Mouse (Mus musculus) CD4-positive helper T cell, adult 2 months (primary cell): Measurements from ENCODE around the gene Ctf1.
"Not testable (repeated sequence)": the region's sequence is repeated elsewhere in the genome, so short reads cannot be mapped to it uniquely, and the experiment has no call there.

Source experiments
- DNase-seq: peaks from one replicate; pipeline ENCODE4 v3.0.0-alpha.2; 2012; ENCODE audit warnings: low read depth, missing footprints, low spot score

Gene Ctf1

DNA sequence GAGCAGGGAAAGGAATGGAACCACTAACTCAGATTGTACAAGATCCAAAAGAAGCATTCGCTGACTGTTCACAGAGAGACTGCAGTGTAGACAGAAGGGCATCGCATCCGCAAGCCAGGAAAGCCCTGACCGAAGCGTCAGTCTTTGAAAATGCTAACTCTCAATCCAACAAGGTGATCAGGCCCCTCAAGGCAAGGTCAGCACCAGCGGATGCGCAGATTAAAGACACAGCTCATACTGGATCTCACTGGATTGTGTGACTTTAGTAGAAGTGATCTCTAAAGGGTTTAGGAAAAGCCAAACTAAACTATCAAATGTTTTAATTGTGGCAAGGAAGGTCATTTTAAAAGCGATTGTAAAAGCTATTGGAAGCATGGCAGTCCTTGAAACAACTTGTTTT is 19.2 kb upstream of the Ctf1 start:
- no peak for DNase-seq

DNA sequence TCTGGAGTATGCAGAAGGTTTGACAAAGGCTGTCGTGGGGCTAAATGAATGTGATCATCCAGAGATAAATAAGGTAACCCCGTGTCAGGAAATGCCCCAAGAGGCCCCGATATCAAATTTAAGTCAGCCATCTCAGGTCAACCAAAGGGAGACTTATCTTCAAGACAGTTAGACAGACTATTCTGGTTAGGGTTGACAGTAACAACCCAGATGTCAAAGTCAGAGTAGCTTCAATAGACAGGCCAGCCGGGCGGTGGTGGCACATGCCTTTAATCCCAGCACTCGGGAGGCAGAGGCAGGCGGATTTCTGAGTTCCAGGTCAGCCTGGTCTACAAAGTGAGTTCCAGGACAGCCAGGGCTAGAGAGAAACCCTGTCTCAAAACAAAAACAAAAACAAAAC is 18.8 kb upstream of the Ctf1 start:
- not testable (repeated sequence) for DNase-seq

DNA sequence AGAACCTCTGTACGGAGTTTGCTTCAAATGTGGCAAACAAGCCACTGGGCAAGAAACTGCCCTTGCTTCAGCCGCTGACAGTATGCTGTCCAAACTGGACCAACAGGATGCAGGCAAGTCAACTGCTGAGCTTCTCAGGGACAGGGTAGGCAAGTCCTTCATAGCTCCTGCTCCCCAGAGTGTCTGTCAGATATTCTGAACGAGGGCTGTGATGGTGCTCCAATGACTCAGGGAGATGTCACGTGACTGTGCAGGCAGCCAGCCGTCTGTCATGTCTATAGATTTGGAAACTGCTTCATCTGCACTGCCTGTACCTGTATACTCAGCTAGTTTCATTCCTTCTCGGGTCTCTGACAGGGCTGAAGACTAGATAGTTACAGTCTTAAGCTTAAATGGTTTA is 13.6 kb upstream of the Ctf1 start:
- no peak for DNase-seq

DNA sequence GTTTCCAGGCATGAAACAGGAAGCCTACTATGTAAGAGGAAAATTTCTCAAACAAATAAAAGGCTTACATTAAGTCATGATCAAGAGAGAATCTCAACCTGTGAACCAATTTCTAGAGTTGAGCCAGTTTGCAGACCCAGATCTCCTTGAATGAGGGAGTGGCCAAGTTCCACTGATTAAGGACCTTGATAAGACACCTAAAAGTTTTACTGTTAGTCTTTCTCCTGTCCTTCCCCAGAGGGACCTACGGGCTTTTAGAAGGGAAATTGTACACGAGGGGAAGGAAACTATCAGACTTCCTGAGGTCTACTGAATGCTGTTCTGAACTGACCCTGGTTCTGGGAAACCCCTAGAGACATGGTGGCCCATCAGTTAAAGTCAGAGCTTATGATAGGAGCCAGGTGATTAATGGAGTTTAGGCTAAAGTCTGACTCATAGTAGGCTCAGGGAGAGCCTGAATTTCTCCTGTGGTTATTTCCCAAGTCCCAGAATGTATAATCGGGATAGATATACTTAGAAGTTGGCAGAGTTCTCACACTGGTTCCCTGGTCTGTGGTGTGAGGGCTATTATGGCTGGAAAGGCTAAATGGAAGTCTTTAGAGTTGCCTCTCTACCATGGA is 11.7 kb upstream of the Ctf1 start:
- no peak for DNase-seq

DNA sequence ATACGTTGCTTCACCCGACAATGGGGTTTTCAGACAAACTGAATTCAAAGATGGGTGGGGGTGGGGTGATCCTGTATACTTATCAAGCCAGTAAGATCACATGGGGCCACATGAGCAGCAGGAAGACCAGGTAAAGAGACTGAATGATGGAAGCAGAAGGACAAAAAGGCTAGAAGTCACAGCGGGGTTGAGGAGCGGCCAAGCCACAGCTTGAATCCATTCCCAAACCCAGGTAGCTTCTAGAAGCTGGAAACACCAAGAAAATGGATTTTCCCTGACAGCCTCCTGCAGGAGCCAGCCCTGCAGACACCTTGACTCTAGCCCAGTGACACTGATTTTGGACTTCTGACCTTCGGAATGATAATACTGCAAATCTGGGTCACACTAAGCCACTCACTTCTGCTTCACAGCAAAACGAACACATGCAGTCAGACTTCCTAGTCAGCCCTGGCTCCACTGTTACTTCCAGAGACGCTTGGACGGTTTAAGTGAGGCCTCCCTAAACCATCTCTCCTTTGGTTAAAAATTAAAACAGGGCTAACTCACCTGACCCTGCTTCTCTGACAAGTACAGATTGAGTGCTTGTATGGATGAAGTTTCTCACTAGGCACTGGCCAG is 8.9 kb upstream of the Ctf1 start:
- DNase-seq: no peak

DNA sequence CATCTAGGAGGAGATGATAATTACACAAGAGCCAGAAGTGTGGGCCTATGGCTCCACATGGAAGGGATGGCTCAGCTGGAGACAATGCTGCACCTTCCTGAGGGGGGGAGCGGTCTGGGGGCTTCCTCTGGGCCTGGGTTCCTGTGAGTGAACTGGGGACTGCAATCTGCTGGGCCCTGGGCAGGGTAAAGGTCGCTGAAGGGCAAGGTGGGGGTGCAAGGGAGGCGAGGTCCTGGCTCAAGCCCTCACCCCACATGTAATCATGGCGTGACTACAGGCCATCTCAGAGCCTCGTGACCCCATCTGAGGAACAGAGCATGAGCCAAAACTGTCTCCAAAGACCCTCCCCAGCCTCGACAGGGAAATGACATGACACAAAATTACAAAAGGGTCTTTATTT is 7.9 kb upstream of the Ctf1 start:
- no peak for DNase-seq

DNA sequence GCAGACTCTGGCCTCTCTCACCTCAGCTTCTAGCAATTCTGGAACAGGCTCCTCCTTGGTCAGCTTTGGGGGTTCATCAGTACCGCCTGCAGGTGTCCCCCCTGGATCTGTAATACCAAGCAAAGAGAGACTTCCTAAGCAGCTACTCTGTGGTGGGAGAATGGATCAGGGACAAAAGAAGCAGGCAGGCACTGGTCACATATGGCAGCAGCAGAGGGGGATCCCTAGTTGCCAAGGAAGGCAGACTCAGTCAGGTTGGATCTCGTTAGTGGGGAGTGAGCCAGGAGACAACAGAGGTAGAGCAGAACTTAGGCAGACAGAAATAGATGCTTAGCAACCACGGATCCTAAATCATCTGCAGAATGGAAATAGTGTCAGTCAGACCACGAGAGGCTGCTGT is 6.8 kb upstream of the Ctf1 start:
- DNase-seq: no peak

DNA sequence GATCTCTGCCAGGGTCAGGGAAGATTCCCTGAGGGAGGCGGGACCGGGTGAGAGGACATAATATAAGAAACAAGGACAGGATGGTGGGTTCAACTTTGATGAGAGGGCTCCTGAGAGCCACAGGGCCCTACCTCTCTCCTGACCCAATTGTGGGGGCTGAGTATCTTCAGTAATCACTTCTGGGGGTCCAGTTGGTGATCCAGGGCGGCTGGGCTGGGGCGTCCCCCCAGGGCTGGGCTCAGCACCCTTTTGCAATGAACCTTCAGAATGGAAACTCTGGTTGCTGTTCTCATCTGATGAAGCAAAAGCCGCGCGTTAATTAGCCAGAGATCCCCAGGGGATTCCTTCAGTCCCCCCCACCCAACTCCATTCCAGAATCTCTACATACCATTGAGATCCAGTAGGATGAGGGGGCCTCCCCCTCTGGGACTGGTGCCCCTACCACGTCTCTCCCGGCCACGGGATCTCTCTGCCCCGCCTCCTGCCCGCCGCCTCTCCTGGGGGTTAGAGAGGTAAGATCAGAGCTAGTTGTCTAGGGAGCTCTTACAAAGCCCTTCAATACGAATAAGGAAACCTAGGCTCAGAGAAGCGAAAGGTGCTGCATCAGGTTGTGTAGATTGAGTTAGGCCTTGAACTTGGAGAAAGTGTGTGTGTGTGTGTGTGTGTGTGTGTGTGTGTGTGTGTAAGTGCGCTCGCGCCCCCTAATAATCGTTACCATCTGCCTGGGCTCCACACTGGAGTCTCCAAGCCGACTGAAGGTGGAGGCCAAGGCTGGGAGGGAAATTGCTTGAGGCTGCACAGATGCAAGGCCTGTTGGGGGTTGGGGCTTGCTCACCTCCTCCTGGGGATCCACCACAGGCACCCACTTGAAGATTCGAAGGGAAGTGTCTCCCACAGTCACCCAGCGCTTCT is 5.2 kb upstream of the Ctf1 start:
- no peak for DNase-seq

DNA sequence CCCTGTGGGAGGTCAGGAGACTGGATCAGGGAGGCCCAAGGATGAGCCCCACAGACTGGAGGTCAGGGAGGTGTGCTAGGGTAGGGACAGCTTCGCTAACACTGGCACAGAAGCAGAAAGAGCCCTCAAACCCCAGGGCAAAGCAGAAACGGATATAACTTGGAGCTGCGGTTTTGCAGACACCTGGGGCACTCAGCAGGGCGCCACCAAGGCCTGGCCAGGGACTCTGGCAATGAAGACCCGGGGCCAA is 4.7 kb upstream of the Ctf1 start:
- peak; percentile 75 for DNase-seq

DNA sequence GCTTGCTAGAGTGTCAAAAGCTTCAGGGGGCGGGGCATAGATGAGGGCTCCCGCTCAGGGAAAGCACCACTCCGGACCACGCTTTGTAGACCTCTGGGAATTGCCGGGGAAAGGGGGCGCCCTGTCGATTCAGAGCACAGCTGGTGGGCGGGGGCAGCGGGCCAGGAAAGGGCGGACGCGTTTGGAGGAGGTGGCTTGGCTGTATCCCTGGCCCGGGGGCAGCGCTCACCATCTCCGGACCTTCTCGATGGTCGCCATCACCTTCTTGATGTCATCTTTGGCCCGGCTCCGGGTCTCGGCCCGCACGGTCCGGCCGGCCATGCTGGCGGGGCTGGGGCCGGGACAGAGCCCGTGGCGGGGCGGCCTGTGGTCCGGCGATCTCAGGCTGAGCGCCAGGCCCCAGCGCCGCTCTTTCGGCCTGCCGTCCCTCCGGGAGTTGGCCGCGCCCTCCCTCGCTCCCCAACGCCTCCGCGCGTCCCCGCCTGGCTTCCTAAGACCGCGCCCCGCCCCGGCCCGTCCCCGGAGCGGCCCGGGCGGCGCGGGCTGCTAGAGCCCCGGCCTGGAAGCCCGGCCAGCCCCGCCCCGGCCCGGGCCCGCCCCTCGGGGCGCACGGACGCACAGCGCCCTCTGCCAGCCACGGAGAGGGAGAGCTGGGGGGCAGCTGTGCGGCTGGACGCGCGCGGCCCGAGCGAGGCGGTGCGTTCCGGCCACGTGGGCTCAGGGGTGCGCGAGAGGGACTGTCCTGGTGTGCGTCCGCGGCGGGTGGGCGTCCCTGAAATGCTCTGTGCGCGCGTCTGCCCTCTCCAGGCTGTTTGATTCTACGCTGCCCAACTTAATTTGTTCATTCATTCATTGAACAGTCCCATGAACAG is 4.1 kb upstream of the Ctf1 start, which contains the start of gene Bcl7c:
Bcl7c (minus strand) TSS at position 727 of the 872 bp plus-strand sequence.
- DNase-seq: peak; percentile 84

DNA sequence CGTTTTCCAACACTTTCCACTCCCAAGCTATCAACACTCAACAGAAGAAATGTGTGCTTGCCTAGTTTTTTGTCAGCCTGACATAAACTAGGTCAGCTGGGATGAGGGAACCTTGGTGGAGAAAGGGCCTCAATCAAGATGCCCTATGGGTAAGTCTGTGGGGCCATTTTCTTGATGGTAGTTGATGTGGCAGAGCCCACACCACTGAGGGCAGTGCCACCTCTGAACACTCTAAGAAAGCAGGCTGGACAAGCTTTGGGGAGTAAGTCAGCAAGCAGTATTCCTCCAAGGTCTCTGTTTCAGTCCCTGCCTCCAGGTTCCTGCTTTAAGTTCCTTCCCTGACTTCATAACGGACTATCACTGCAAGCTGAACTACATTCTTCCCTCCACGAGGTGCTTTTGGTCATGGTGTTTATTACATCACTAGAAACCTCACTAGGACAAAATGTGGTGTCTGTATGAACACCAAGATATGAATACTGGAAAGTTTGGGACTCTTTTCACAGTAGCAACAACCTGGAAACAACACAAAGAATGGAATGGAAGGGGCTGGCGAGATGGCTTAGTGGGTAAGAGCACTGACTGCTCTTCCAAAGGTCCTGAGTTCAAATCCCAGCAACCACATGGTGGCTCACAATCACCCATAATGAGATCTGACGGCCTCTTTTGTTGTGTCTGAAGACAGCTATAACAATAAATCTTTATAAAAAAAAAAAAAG is 3.1 kb upstream of the Ctf1 start:
- peak; percentile 7 for DNase-seq

DNA sequence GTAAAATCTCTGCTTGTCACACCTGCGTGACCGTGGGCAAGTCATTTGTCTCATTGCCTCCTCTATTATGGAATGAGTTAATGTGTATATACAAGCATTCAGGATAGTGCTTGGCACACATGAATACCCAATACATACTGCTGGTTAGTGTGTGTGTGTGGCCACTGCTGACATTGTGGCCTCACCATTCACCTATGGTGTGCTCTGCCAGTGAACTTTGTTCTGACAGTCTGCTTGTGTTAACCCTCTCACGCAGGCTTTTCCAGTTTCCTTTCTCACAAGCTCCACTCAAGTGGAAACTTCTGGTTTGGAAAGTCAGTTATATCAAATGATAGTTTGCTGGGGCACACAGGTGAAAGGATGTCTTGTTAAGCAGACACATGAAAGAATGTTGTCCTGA is 1.5 kb upstream of the Ctf1 start:
- DNase-seq: no peak

DNA sequence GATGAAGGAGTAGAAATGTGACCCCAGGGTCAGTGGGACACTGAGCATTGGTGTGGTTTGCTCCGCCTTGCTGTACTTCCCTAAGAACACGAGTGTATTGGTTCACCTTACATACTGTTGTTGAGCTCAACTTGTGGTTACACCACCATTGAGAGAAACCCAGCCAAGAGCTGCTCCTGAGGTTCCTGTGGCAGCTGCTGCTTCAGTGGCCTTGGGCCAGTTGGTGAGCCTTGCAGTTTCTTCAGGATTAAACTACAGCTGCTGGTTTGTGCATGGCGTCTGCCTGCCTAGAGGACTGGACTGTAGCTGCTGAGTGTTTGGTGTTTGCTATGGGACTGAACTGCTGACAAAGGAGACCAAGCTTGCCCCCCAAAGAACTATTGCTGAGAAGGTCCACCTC is 1.1 kb upstream of the Ctf1 start:
- no peak for DNase-seq

DNA sequence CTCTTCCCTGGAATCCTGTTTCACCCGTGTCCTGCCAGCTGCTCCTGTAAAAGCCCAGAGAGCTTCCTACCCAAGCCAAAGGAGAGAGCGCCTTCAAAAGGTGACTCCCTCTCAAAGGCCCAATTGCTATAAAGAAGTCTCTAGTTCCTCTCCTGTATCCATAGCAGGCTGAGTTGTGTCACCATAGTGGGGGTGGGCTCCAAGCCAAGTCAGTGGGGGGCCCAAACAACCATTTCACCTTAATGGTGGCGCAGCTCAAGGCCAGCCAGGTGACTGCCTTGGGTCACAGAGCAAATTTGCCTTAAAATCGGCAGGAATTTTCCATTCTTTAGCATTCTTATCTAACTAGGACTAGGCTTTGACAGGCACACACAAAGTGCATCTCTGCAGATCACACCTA is 2.3 kb downstream of the Ctf1 start:
- no peak for DNase-seq

DNA sequence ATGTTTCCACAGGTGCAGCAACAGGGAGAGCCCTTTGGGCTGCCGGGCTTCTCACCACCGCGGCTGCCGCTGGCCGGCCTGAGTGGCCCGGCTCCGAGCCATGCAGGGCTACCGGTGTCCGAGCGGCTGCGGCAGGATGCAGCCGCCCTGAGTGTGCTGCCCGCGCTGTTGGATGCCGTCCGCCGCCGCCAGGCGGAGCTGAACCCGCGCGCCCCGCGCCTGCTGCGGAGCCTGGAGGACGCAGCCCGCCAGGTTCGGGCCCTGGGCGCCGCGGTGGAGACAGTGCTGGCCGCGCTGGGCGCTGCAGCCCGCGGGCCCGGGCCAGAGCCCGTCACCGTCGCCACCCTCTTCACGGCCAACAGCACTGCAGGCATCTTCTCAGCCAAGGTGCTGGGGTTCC is 4.5 kb downstream of the Ctf1 start:
- DNase-seq: peak; percentile 49

DNA sequence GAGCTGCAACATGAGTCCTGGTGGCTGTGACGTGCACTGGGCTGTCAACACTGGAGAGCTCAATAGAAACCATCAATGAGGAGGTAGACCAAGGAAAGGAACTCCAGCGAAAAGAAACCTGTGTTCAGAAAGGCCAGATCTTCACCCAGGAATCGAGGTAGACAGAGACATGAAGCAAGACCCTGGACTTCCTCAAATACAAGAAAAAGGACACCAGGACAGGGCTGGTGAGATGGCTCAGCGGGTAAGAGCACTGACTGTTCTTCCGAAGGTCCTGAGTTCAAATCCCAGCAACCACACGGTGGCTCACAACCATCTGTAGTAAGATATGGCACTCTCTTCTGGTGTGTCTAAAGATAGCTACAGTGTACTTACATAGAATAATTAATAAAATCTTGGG is 5.8 kb downstream of the Ctf1 start:
- no peak for DNase-seq

DNA sequence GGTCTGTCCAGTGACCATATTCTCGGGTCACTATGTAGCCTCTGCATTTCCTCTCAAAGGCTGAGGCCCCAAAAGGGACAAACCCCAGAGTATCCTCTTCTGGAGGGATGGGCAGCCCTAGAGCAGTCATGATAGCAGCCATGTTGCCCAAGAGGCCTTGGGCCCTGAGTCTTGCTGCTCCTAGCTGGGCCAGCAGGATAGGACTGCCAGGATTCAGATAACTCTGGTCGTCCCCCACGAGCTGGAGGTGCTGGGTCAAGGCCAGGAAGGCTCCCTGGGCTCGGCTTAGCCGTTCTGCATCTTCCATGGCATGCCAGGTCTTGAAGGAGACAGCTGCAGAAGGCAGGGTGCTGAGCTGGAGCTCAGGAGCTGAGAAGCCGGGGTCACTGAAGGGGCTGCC is 6.7 kb downstream of the Ctf1 start:
- DNase-seq: no peak

DNA sequence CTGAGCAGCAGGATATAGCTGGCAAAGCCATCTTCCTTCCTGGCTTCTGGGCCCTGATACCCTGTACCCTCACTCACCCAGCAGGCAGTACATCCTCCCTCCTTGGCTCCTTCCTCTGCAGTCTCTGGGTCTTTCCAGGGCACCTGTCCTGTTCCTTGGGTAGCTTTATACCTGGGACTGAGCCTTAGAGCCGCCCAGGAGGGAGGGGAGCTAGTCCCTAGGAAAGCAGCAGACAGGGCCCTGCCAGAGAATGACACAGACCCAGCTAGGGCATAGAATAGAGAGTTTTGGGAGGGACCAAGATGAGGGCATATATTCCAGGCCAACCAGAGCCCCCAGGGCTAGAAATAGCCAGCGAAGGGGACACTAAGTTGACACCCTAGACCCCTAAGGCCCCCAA is 13.0 kb downstream of the Ctf1 start:
- no peak for DNase-seq

DNA sequence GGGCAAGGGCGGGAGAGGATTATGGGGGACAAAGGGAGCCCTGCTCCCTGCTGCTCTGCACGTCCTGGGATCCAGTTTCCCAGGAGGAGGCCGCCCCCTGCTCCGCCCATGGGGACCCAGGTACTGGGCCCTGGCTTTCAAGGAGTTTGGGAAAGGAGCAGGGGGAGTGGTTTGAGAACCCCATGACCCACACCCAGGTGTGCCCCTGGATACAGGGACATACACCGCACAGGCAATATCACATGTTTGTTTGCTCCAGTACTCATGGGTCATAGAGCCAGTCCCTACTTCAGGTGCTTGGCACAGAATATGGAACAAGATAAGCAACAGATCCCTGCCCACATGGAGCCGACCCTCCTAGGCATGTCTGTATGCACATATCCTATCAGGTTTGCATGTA is 13.4 kb downstream of the Ctf1 start:
- no peak for DNase-seq

DNA sequence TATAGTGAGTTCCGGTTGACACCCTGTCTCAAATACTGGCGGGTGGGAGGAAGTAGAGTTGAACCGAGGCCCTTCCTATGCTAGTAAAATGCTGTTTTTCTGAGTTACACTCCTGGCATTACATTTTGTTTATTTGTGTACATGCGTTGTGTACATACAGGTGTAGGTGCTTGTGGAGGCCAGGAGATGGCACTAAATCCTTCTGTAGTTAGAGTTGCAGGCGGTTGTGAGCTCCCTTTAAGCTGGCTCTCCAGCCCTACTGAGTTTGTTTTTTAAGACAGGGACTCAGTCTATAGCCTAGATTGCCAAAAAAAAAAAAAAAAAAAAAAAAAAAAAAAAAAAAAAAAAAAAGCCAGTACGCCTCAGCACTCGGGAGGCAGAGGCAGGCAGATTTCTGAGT is 15.4 kb downstream of the Ctf1 start:
- no peak for DNase-seq

DNA sequence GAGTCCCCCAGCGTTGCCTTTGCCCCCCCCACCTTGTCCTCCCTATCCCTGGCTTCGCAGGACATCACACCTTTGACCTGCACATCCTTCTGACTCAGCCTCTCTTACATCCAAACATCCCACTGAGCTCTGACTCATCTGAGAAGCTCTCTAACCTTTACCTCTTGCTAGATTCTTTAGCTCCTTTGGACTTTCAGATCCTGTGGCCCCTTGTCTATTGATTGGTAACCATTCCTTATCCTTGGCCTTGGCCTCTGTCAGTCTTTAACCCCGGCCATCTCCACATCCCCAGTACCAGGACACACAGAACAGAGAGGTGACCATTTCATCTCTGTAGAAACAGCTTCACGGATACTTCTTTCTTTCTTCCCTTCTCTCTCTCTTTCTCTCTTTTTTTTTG is 17.6 kb downstream of the Ctf1 start:
- DNase-seq: no peak
